Mouse (Mus musculus): ENCODE results near the gene Lalba.
A peak's percentile ranks its signal among the peaks of the same experiment; 100 is the strongest.

- TF ChIP-seq POLR2A (IDR thresholded peaks at IDR 0.05; ENCODE audit: insufficient read depth, low read length) (no peak), CTCF (IDR thresholded peaks at IDR 0.05; ENCODE audit: low read depth, low read length) (peak; percentile 94), EP300 (IDR thresholded peaks at IDR 0.05; ENCODE audit: insufficient read depth, low read depth, low read length) (no peak)
Measured at GRCm38 (mm10) chr15:98517380-98518355, 35.1 kb upstream of the Lalba start.
